Mouse (Mus musculus) heart, embryonic 11.5 days (tissue): Measurements from ENCODE around the gene Ntan1. TPM values are rescaled to one million over a fixed set of nuclear protein-coding genes. Genes with fewer than 3 reads are reported as not detected.
"Not testable (repeated sequence)": the region's sequence is repeated elsewhere in the genome, so short reads cannot be mapped to it uniquely, and the experiment has no call there.

Source experiments
- ATAC-seq: fragments of 200-750 bp; cut with Nextera tagmentation; replicated peaks from 2 replicates; pipeline ENCODE4 v1.8.0; 2017; ENCODE audit warnings: moderate library complexity; ENCODE audit not compliant: insufficient number of reproducible peaks, low FRiP score, low TSS enrichment
- H3K27ac ChIP-seq: fragments of 300-500 bp; sonication (generic); 2 replicates; pipeline ENCODE4 v1.5.1; 2014; ENCODE audit warnings: mild to moderate bottlenecking, low read depth, low read length
- H3K27me3 ChIP-seq: fragments of 300-500 bp; sonication (generic); 2 replicates; pipeline ENCODE4 v1.6.1; 2014; ENCODE audit warnings: mild to moderate bottlenecking, low read length, mixed read lengths; ENCODE audit not compliant: control insufficient read depth, insufficient read depth
- H3K36me3 ChIP-seq: fragments of 300-500 bp; sonication (generic); 2 replicates; pipeline ENCODE4 v1.6.1; 2014; ENCODE audit warnings: mild to moderate bottlenecking, low read length, moderate library complexity, mixed read lengths; ENCODE audit not compliant: control insufficient read depth, insufficient read depth
- H3K4me1 ChIP-seq: fragments of 300-500 bp; sonication (generic); 2 replicates; pipeline ENCODE4 v1.6.1; 2014; ENCODE audit warnings: low read length; ENCODE audit not compliant: control insufficient read depth, insufficient read depth
- H3K4me2 ChIP-seq: fragments of 300-500 bp; sonication (generic); 2 replicates; pipeline ENCODE4 v1.6.1; 2014; ENCODE audit warnings: mild to moderate bottlenecking, moderate library complexity
- H3K4me3 ChIP-seq: fragments of 300-500 bp; sonication (generic); 2 replicates; pipeline ENCODE4 v1.5.1; 2014; ENCODE audit warnings: low read depth, low read length
- H3K9ac ChIP-seq: fragments of 300-500 bp; sonication (generic); 2 replicates; pipeline ENCODE4 v1.6.1; 2014; ENCODE audit warnings: mild to moderate bottlenecking, low read depth, low read length, moderate library complexity
- H3K9me3 ChIP-seq: fragments of 300-500 bp; sonication (generic); replicated peaks from 2 replicates; pipeline ENCODE4 v1.6.1; 2016; ENCODE audit warnings: low read length; ENCODE audit not compliant: control insufficient read depth
- WGBS: fragments of 180-500 bp; shearing (Covaris S2); extraction: QIAGEN DNeasy Blood & Tissue Kit; methylation state at CpG from one replicate; pipeline ENCODE4 v1.1.7; 2014; ENCODE audit not compliant: insufficient replicate concordance; 5-methylcytosine and 5-hydroxymethylcytosine counted together
- polyA plus RNA-seq: library from polyadenylated mRNA; unstranded; fragments of >200 nt; fragmentation: Nextera tagmentation; extraction: Ambion mirVana; gene quantifications from 2 replicates; pipeline ENCODE4 v1.2.1, GENCODE M21; 2014

The Ntan1 gene
- polyA plus RNA-seq, 1 experiment from 2014 or later = 149 TPM

GRCm38 (mm10) chr16:13840956-13841355 is 22.3 kb downstream of the Ntan1 start:
- no peak for ATAC-seq
- Histone ChIP-seq H3K4me1 (no peaks in the 10 kb centered on the region), H3K27ac (no peak overlapping the region), H3K36me3 (peaks cover 40% of the 10 kb centered on the region), H3K4me2 (no peak overlapping the region), H3K9me3 (no peaks in the 10 kb centered on the region), H3K4me3 (no peak overlapping the region), H3K9ac (no peak overlapping the region), H3K27me3 (no peaks in the 10 kb centered on the region)
- 84% methylated on average over 3 of the region's 3 CpGs for WGBS

GRCm38 (mm10) chr16:13845031-13845430 is 26.4 kb downstream of the Ntan1 start:
- Histone ChIP-seq H3K4me3 (no peak overlapping the region), H3K9me3 (no peaks in the 10 kb centered on the region), H3K4me1 (no peaks in the 10 kb centered on the region), H3K36me3 (peaks cover 20% of the 10 kb centered on the region), H3K27me3 (no peaks in the 10 kb centered on the region), H3K4me2 (no peak overlapping the region), H3K9ac (no peak overlapping the region), H3K27ac (no peak overlapping the region)
- 88% methylated on average over 5 of the region's 5 CpGs for WGBS
- no peak for ATAC-seq

- H3K36me3 ChIP-seq = peaks cover 20% of the 10 kb centered on the region
- no peak overlapping the region for H3K27ac ChIP-seq
- no peak overlapping the region for H3K4me2 ChIP-seq
- no peak overlapping the region for H3K4me3 ChIP-seq
- 76% methylated on average over 1 of the region's 1 CpGs for WGBS
- no peaks in the 10 kb centered on the region for H3K27me3 ChIP-seq
- H3K9me3 ChIP-seq = no peaks in the 10 kb centered on the region
- no peaks in the 10 kb centered on the region for H3K4me1 ChIP-seq
- no peak overlapping the region for H3K9ac ChIP-seq
- ATAC-seq = no peak
Measured at GRCm38 (mm10) chr16:13846675-13847074, 28.0 kb downstream of the Ntan1 start.

DNA sequence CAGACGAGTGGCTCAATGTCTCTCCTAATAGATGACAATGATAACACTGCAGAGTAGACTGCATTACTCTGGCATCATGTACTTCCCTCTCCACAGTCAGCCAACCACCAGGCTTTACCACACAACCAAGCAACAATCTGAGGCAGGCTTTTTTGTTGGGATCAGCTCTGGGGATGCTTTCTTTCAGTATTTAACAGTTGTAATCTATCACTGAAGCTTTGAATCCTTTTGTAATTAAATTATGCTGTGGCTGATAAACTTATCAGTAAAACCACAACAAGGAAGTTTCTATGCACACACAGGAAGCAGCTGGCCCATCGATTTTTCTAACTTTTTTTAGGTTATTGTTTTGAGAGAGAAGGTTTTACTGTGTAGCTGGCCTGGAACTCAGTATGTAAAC is 29.7 kb downstream of the Ntan1 start:
- Histone ChIP-seq H3K4me2 (no peak overlapping the region), H3K27ac (no peak overlapping the region), H3K27me3 (no peaks in the 10 kb centered on the region), H3K9ac (no peak overlapping the region), H3K9me3 (no peaks in the 10 kb centered on the region), H3K4me3 (no peak overlapping the region), H3K36me3 (peaks cover 17% of the 10 kb centered on the region), H3K4me1 (no peaks in the 10 kb centered on the region)
- ATAC-seq = no peak
- WGBS = 64% methylated on average over 2 of the region's 2 CpGs

- Histone ChIP-seq H3K27ac (no peak overlapping the region), H3K9ac (no peak overlapping the region), H3K36me3 (peaks cover 5% of the 10 kb centered on the region; the same call in 1 of the 2 replicates), H3K4me3 (no peak overlapping the region), H3K27me3 (no peaks in the 10 kb centered on the region), H3K4me2 (no peak overlapping the region), H3K4me1 (no peaks in the 10 kb centered on the region), H3K9me3 (no peaks in the 10 kb centered on the region)
- ATAC-seq = no peak
- WGBS = 90% methylated on average over 4 of the region's 4 CpGs
Measured at GRCm38 (mm10) chr16:13851446-13851845, 32.8 kb downstream of the Ntan1 start.

DNA sequence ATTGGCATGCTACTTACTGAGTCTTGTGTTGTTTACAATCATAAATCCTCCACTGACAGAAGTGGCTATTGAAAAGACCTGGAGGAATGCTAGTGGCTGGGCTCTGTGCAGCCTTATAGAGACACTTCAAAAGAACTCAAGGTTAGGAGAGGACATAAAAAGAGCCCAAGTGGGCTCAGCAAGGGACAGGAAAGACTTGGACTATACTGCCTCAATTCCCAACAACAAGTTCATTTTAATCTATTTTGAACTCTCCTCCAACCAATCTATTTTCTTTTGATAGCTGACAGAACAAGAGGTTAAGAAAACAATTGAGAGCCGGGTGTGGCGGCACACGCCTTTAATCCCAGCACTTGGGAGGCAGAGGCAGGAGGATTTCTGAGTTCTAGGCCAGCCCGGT is 35.2 kb downstream of the Ntan1 start:
- no peaks in the 10 kb centered on the region for H3K4me1 ChIP-seq

GRCm38 (mm10) chr16:13866076-13866475 is 47.4 kb downstream of the Ntan1 start:
- 73% methylated on average over 4 of the region's 4 CpGs for WGBS
- H3K36me3 ChIP-seq = 0 out of 2 replicates have a peak, but pooled peaks cover 8% of the 10 kb centered on the region
- no peak for ATAC-seq
- no peaks in the 10 kb centered on the region for H3K27me3 ChIP-seq
- H3K4me3 ChIP-seq = no peak overlapping the region
- no peak overlapping the region for H3K4me2 ChIP-seq
- H3K4me1 ChIP-seq = 0 out of 2 replicates have a peak, but pooled peaks cover 4% of the 10 kb centered on the region
- no peak overlapping the region for H3K27ac ChIP-seq
- no peak overlapping the region for H3K9ac ChIP-seq
- H3K9me3 ChIP-seq = no peaks in the 10 kb centered on the region

More for the DNA sequence above, 35.2 kb downstream of the Ntan1 start:
- Histone ChIP-seq H3K9me3 (no peaks in the 10 kb centered on the region), H3K9ac (no peak overlapping the region), H3K4me3 (no peak overlapping the region), H3K36me3 (peaks cover 5% of the 10 kb centered on the region; the same call in 1 of the 2 replicates), H3K4me2 (no peak overlapping the region), H3K27ac (no peak overlapping the region), H3K27me3 (no peaks in the 10 kb centered on the region)
- ATAC-seq = no peak
- WGBS = 91% methylated on average over 4 of the region's 4 CpGs

GRCm38 (mm10) chr16:13866616-13867015 is 48.0 kb downstream of the Ntan1 start:
- ATAC-seq = no peak
- Histone ChIP-seq H3K27ac (no peak overlapping the region), H3K4me2 (no peak overlapping the region), H3K9me3 (no peaks in the 10 kb centered on the region), H3K9ac (no peak overlapping the region), H3K36me3 (0 out of 2 replicates have a peak, but pooled peaks cover 8% of the 10 kb centered on the region), H3K4me1 (0 out of 2 replicates have a peak, but pooled peaks cover 4% of the 10 kb centered on the region), H3K27me3 (no peaks in the 10 kb centered on the region), H3K4me3 (no peak overlapping the region)
- 85% methylated on average over 5 of the region's 5 CpGs for WGBS

DNA sequence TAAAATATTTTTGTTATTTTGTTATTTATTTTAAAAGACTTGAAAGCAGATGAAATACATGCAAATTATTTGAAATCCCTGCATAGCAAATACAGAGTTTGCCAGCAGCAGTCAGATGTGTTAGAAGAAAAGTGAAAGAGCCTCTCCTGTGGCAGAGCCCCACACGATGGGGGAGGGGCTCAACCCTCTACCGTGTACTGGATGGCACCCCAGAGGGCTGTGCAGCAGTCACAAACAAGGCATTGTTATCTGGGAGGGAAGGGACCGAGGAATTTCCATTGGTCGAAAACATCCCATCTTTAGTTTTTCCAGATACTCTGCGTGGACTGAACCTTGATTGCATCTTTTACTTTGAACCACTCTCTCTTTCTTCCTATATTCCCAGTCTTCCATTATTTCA is 48.8 kb downstream of the Ntan1 start:
- 25% methylated on average over 5 of the region's 5 CpGs for WGBS
- H3K36me3 ChIP-seq, H3K4me1 ChIP-seq, H3K9me3 ChIP-seq, ATAC-seq, H3K4me3 ChIP-seq, H3K9ac ChIP-seq, H3K27me3 ChIP-seq, H3K27ac ChIP-seq: not testable (repeated sequence)
- H3K4me2 ChIP-seq = peak overlapping the region; percentile 57; the same call in 1 of the 2 replicates
